Mouse (Mus musculus): ENCODE measurements around the gene Gm8237. TPM values are rescaled to one million over a fixed set of nuclear protein-coding genes. Genes with fewer than 3 reads are reported as not detected.

Gene Gm8237
- total RNA-seq (2023): not detected

DNA sequence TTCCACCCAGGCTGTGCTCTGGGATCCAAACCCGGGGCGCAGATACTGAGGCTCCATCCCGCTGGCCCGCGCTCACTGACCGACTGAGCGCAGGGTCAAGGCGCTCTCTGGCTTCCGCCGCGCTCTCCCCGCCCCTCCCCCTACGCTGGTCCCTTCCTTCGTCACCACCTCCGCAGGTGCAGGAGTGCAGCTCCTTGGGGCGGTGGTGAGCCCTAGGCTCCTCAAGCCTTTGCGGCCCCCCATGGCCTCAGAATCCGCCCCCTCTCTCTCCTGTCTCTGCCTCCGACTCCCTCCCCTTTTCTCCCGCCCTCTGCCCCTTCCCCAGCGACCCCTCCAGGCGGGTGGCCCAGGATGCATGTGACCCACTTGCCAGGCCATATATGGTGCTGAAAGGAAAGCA is at the start of gene Gm8237:
Gm8237 (minus strand) TSS at position 142 of the 400 bp plus-strand sequence.

DNA sequence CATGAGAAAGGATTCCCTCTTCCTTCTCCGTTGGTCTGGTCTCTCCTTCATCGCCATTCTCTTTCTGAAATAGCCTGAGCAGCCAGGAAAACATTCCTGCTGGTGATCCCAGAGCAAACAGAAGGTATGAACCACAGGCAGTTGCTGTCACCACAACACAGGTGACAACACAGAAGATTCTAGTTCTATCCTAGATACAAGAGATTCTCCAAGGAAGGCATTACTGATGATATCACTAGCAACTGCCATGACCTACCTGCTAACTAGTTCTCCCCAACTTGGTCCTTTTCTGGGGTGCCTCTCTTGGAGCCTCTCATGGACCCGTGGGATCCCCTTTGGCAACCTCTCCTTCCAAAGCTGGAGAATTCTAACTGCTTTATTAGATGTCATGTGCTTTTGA is 50.0 kb downstream of the Gm8237 start, which contains the start of gene Gm3424:
Gm3424 (minus strand) TSS at position 101 of the 400 bp plus-strand sequence.

Other genes with a start within 250 kb of the Gm8237 start
- gene Gm8265, start 247.4 kb downstream of the Gm8237 start, total RNA-seq (2023): not detected
- gene Gm9603, start 192.9 kb downstream of the Gm8237 start, total RNA-seq (2023): not detected
- gene Gm3373, start 138.8 kb downstream of the Gm8237 start, total RNA-seq (2023): not detected
- 1.3 TPM for gene Gm3383, start 72.4 kb downstream of the Gm8237 start, total RNA-seq (2023)
- not detected for gene Gm3424, start 50.1 kb downstream of the Gm8237 start, total RNA-seq (2023)
- not detected for gene Gm3248, start 81.4 kb upstream of the Gm8237 start, total RNA-seq (2023)
- not detected for gene Gm3453, start 98.8 kb upstream of the Gm8237 start, total RNA-seq (2023)
- not detected for gene Gm6337, start 177.9 kb upstream of the Gm8237 start, total RNA-seq (2023)
- not detected for gene Gm8206, start 213.6 kb upstream of the Gm8237 start, total RNA-seq (2023)
- not detected for gene Gm3468, start 228.3 kb upstream of the Gm8237 start, total RNA-seq (2023)
- gene Gm3476, start 245.4 kb upstream of the Gm8237 start, total RNA-seq (2023): not detected

Data from CD4-positive naive resting alpha-beta T cell, adult 57 days (primary cell).